8 mouse cellular contexts compared by ENCODE assay signal in the genomic region with DNA sequence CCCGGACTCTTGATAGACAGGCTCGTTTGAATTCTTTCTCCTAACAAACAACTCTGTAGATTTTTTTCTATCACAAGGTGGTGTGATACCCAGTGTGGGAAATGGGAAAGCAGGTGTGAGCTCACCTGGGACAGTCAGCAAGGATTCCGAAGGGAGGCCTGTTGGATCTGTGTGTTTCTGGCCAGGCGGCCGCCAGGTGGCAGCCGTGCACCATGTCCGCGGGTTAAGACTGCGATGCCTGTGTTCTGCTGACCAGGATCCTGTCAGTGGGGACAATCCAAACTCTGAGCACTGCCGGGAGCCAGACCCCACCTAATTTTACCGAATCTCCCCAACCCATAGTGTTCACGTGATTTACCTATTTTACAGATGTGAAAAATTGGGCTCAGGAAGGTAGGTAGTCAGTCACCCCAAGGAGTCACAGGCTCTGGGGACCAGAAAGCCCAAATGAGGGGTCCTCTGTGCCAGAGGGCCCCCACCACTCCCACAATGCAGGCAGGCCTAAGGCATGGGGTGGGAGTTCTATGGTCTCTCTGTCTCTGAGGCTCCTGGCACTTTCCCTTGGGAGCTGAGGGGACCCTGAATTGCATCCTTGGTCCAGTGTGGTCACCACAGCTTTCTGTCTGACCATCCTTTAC.
DNase-seq lines count a peak whose midpoint lies in the region; ATAC-seq and TF ChIP-seq lines count a peak whose summit lies in the region.

No protein-coding gene starts in this region.

- WGBS in heart, embryonic 13.5 days = 6% methylated on average over 12 of the region's 12 CpGs
- WGBS in kidney, embryonic 16.5 days = 6% methylated on average over 12 of the region's 12 CpGs

- peak; percentile 52; the same call in 1 of the 2 replicates for ATAC-seq in erythroid progenitor cell, adult 5-6 weeks (replicated peaks; ENCODE audit: low FRiP score, poor library complexity, severe bottlenecking)
- ATAC-seq in heart, embryonic 13.5 days (ENCODE audit: extremely low read depth, insufficient number of reproducible peaks, low FRiP score, low TSS enrichment) = peak; percentile 27; the same call in 1 of the 2 replicates
- peak; percentile 81 for ATAC-seq in kidney, embryonic 16.5 days (ENCODE audit: low FRiP score, low TSS enrichment)
- peak; percentile 66 for ATAC-seq in monocyte, adult 5-6 weeks (replicated peaks; ENCODE audit: insufficient number of reproducible peaks, low FRiP score, low TSS enrichment, poor library complexity, severe bottlenecking)

- no peaks in the 10 kb centered on the region for H3K79me3 ChIP-seq in C2C12 (ENCODE audit: low read depth)

- H3K9me3 ChIP-seq in heart, embryonic 13.5 days = 0 out of 2 replicates have a peak, but pooled peaks cover 3% of the 10 kb centered on the region
- H3K9me3 ChIP-seq in kidney, embryonic 16.5 days (ENCODE audit: low read length) = no peaks in the 10 kb centered on the region

- peak overlapping the region; percentile 75 for H3K27ac ChIP-seq in heart, embryonic 13.5 days (replicated peaks)
- peak overlapping the region; percentile 64; the same call in 1 of the 2 replicates for H3K27ac ChIP-seq in kidney, embryonic 16.5 days (ENCODE audit: low read length)

- H3K27me3 ChIP-seq in C2C12 (ENCODE audit: control insufficient read depth, insufficient read depth, insufficient read length) = no peaks in the 10 kb centered on the region
- H3K27me3 ChIP-seq in heart, embryonic 13.5 days (replicated peaks) = no peaks in the 10 kb centered on the region
- H3K27me3 ChIP-seq in kidney, embryonic 16.5 days (ENCODE audit: insufficient read depth, low read length) = no peaks in the 10 kb centered on the region

- H3K79me2 ChIP-seq in C2C12 (ENCODE audit: control insufficient read depth, insufficient read depth) = no peaks in the 10 kb centered on the region

- H3K4me2 ChIP-seq in heart, embryonic 13.5 days = peak overlapping the region; percentile 29
- no peak overlapping the region for H3K4me2 ChIP-seq in kidney, embryonic 16.5 days (replicated peaks; ENCODE audit: low read depth, low read length)

- H3ac ChIP-seq in C2C12 (ENCODE audit: control insufficient read depth, insufficient read length, low read depth) = no peak overlapping the region

- H3K9ac ChIP-seq in heart, embryonic 13.5 days = peak overlapping the region; percentile 48
- no peak overlapping the region for H3K9ac ChIP-seq in kidney, embryonic 16.5 days (replicated peaks; ENCODE audit: low read length)

- TF ChIP-seq CTCF in C2C12 (IDR thresholded peaks at IDR 0.05; ENCODE audit: control insufficient read depth, insufficient read depth, insufficient read length) = peak; percentile 97

- H3K36me3 ChIP-seq in C2C12 (ENCODE audit: control insufficient read depth, insufficient read depth) = no peaks in the 10 kb centered on the region
- H3K36me3 ChIP-seq in heart, embryonic 13.5 days = peaks cover 20% of the 10 kb centered on the region
- H3K36me3 ChIP-seq in kidney, embryonic 16.5 days (ENCODE audit: insufficient read depth, low read length) = peaks cover under 1% of the 10 kb centered on the region; the same call in 1 of the 2 replicates

- DNase-seq in brain, adult 2 months (ENCODE audit: low read depth, low spot score) = peak; percentile 87
- DNase-seq in liver = peak; percentile 76
- DNase-seq in spleen, postnatal 14 days (ENCODE audit: low spot score in 2 of 2) = peak; percentile 36 to 66

- H3K4me1 ChIP-seq in heart, embryonic 13.5 days = peaks cover 33% of the 10 kb centered on the region
- H3K4me1 ChIP-seq in kidney, embryonic 16.5 days (ENCODE audit: insufficient read depth, low read length) = peaks cover 15% of the 10 kb centered on the region; the same call in 1 of the 2 replicates

- no peak overlapping the region for H3K4me3 ChIP-seq in C2C12 (ENCODE audit: insufficient read depth, poor library complexity, severe bottlenecking)
- H3K4me3 ChIP-seq in heart, embryonic 13.5 days = no peak overlapping the region
- H3K4me3 ChIP-seq in kidney, embryonic 16.5 days (ENCODE audit: low read length) = no peak overlapping the region

TF ChIP-seq in C2C12, 6 proteins besides CTCF, POLR2A, EP300 and RAD21:
- TF ChIP-seq CEBPB (IDR thresholded peaks at IDR 0.05; ENCODE audit: low read depth) (no peak), FOSL1 (IDR thresholded peaks at IDR 0.05; ENCODE audit: insufficient read depth, low read length, poor library complexity, severe bottlenecking) (no peak), MYOD1 (IDR thresholded peaks at IDR 0.05; ENCODE audit: control insufficient read depth, insufficient read length, low read depth) (no peak), USF1 (IDR thresholded peaks at IDR 0.05; ENCODE audit: low read depth) (no peak), MAX (IDR thresholded peaks at IDR 0.05) (no peak), MYOG (IDR thresholded peaks at IDR 0.05; ENCODE audit: control insufficient read depth, extremely low read depth, insufficient read length) (no peak)

Comparison
In these comparisons a context has a peak if more than half of its experiments do, and no peak if none do; other contexts are left out.
1. ATAC-seq: peak in every context shown above with its lines; median percentile 81 in kidney, embryonic 16.5 days; 66 in monocyte, adult 5-6 weeks; 52 in erythroid progenitor cell, adult 5-6 weeks; 27 in heart, embryonic 13.5 days.